Mouse (Mus musculus) kidney, embryonic 16.5 days (tissue): ENCODE measurements around the gene Ptgs2. TPM values are rescaled to one million over a fixed set of nuclear protein-coding genes. Genes with fewer than 3 reads are reported as not detected.

Source experiments
- ATAC-seq: fragments of 200-750 bp; cut with Nextera tagmentation; 2 replicates; pipeline ENCODE4 v1.8.0; 2017; ENCODE audit warnings: moderate TSS enrichment; ENCODE audit not compliant: low FRiP score, low TSS enrichment
- H3K27ac ChIP-seq: fragments of 300-500 bp; sonication (generic); 2 replicates; pipeline ENCODE4 v1.5.1; 2014; ENCODE audit warnings: low read length
- H3K27me3 ChIP-seq: fragments of 300-500 bp; sonication (generic); 2 replicates; pipeline ENCODE4 v1.6.1; 2014; ENCODE audit warnings: low read length, control low read depth, mixed read lengths; ENCODE audit not compliant: insufficient read depth
- H3K36me3 ChIP-seq: fragments of 300-500 bp; sonication (generic); 2 replicates; pipeline ENCODE4 v1.6.1; 2014; ENCODE audit warnings: low read length, control low read depth, mixed read lengths; ENCODE audit not compliant: insufficient read depth
- H3K4me1 ChIP-seq: fragments of 300-500 bp; sonication (generic); 2 replicates; pipeline ENCODE4 v1.6.1; 2014; ENCODE audit warnings: low read length, control low read depth, mixed read lengths; ENCODE audit not compliant: insufficient read depth
- H3K4me2 ChIP-seq: fragments of 300-500 bp; sonication (generic); replicated peaks from 2 replicates; pipeline ENCODE4 v1.6.1; 2014; ENCODE audit warnings: low read depth, low read length
- H3K4me3 ChIP-seq: fragments of 300-500 bp; sonication (generic); 2 replicates; pipeline ENCODE4 v1.5.1; 2014; ENCODE audit warnings: mild to moderate bottlenecking, low read length
- H3K9ac ChIP-seq: fragments of 300-500 bp; sonication (generic); replicated peaks from 2 replicates; pipeline ENCODE4 v1.6.1; 2014; ENCODE audit warnings: low read length
- H3K9me3 ChIP-seq: fragments of 300-500 bp; sonication (generic); 2 replicates; pipeline ENCODE4 v1.6.1; 2016; ENCODE audit warnings: low read length, control low read depth
- WGBS: fragments of 180-500 bp; shearing (Covaris S2); extraction: QIAGEN DNeasy Blood & Tissue Kit; methylation state at CpG from one replicate; pipeline ENCODE4 v1.1.7; 2014; 5-methylcytosine and 5-hydroxymethylcytosine counted together
- microRNA-seq: library from miRNA; unstranded; fragments of <30 nt; microRNA quantifications from one replicate; pipeline ENCODE4, GENCODE M21; 2016
- polyA plus RNA-seq: library from polyadenylated mRNA; unstranded; fragments of >200 nt; fragmentation: Nextera tagmentation; extraction: Ambion mirVana; gene quantifications from 2 replicates; pipeline ENCODE4 v1.2.1, GENCODE M21; 2015

Gene Ptgs2
- polyA plus RNA-seq, 1 experiment from 2014 or later: 1.8 TPM

DNA sequence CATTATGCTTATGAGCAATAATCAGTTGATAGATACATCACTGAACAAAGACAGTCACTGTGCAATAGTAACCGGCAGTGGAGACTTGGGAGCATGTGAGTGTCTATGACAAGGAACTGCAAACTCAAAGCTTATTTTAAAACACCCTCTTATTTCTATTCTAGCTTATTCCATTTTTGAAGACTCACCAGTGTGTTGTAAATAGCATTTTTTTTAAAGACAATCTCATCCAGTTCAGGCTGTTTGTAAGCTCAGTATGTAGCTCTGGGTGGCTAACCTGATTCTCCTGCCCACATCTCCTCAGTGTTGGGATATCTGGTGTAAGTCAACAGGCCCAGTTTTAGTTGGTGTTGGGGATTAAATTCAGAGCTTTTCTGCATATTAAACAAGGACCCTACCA, 42.1 kb downstream of the Ptgs2 start:
- Histone ChIP-seq H3K27ac (no peak overlapping the region), H3K36me3 (no peaks in the 10 kb centered on the region)
- WGBS: 80% methylated on average over 1 of the region's 1 CpGs

DNA sequence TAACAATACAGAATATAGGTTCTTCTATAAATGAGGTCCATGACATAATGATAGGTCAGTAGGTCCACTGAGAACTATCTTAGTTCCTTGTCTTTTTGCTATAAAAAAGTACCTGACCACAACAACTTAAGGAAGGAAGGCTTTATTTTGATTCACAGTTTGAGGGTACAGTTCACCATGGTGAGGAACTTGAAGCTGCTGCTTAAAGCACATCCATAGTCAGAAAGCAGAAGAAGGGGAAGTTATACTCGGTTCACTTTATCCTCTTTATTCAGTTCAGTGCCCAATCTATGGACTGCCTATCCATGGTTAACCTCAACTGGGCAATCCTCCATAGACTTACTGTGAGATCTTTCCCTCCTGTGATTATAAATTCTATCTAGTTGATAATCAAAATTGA, 43.7 kb downstream of the Ptgs2 start:
- Histone ChIP-seq H3K27ac (no peak overlapping the region), H3K4me2 (no peak overlapping the region), H3K4me1 (no peaks in the 10 kb centered on the region), H3K9ac (no peak overlapping the region), H3K36me3 (no peaks in the 10 kb centered on the region), H3K9me3 (no peaks in the 10 kb centered on the region), H3K4me3 (no peak overlapping the region), H3K27me3 (no peaks in the 10 kb centered on the region)
- ATAC-seq: no peak
- 84% methylated on average over 1 of the region's 1 CpGs for WGBS

More for the DNA sequence above, 42.1 kb downstream of the Ptgs2 start:
- no peak for ATAC-seq
- Histone ChIP-seq H3K4me3 (no peak overlapping the region), H3K27me3 (no peaks in the 10 kb centered on the region), H3K4me2 (no peak overlapping the region), H3K9me3 (no peaks in the 10 kb centered on the region), H3K4me1 (no peaks in the 10 kb centered on the region), H3K9ac (no peak overlapping the region)

- Histone ChIP-seq H3K4me3 (no peak overlapping the region), H3K4me2 (no peak overlapping the region), H3K4me1 (no peaks in the 10 kb centered on the region), H3K9me3 (no peaks in the 10 kb centered on the region), H3K27me3 (no peaks in the 10 kb centered on the region), H3K9ac (no peak overlapping the region), H3K36me3 (no peaks in the 10 kb centered on the region), H3K27ac (no peak overlapping the region)
- no peak for ATAC-seq
- WGBS: 84% methylated on average over 8 of the region's 8 CpGs
Measured at GRCm38 (mm10) chr1:150145049-150145448, 45.2 kb downstream of the Ptgs2 start.

- H3K4me3 ChIP-seq: no peak overlapping the region
- no peaks in the 10 kb centered on the region for H3K36me3 ChIP-seq
- H3K27ac ChIP-seq: no peak overlapping the region
- H3K4me1 ChIP-seq: no peaks in the 10 kb centered on the region
- no peak for ATAC-seq
- no peak overlapping the region for H3K9ac ChIP-seq
- 76% methylated on average over 4 of the region's 4 CpGs for WGBS
- H3K9me3 ChIP-seq: no peaks in the 10 kb centered on the region
- no peak overlapping the region for H3K4me2 ChIP-seq
- H3K27me3 ChIP-seq: no peaks in the 10 kb centered on the region
Measured at GRCm38 (mm10) chr1:150147272-150147671, 47.4 kb downstream of the Ptgs2 start.

GRCm38 (mm10) chr1:150151411-150151810, 51.6 kb downstream of the Ptgs2 start:
- no peaks in the 10 kb centered on the region for H3K36me3 ChIP-seq
- no peaks in the 10 kb centered on the region for H3K27me3 ChIP-seq
- no peak overlapping the region for H3K9ac ChIP-seq
- no peak overlapping the region for H3K27ac ChIP-seq
- no peak overlapping the region for H3K4me3 ChIP-seq
- H3K4me2 ChIP-seq: no peak overlapping the region
- H3K9me3 ChIP-seq: no peaks in the 10 kb centered on the region
- no peak for ATAC-seq
- 72% methylated on average over 3 of the region's 3 CpGs for WGBS
- H3K4me1 ChIP-seq: no peaks in the 10 kb centered on the region

Small RNAs within 50 kb of the gene (microRNA-seq; reads per million reads assigned to microRNA genes)
- gene Gm44329: not detected

Other genes with a start within 250 kb of the Ptgs2 start
- 46.8 and 48.4 TPM in 2 replicates for gene Pla2g4a, start 138.7 kb upstream of the Ptgs2 start, polyA plus RNA-seq
- not detected in 2 replicates for gene Pdc, start 219.4 kb downstream of the Ptgs2 start, polyA plus RNA-seq